Mouse (Mus musculus) mammary gland, adult 2 months (tissue): ENCODE data around the gene Sf3a3. TPM values are rescaled to one million over a fixed set of nuclear protein-coding genes. Genes with fewer than 3 reads are reported as not detected.

Experiments
- polyA plus RNA-seq: library from polyadenylated mRNA; depleted of rRNA; stranded (reverse); fragments of >200 nt; gene quantifications from 2 replicates; pipeline ENCODE4 v1.2.3, GENCODE M21; 2012; ENCODE audit warnings: low replicate concordance; rRNA removed

Sf3a3 gene
- polyA plus RNA-seq = 7.8 and 11.2 TPM in 2 replicates

GRCm38 (mm10) chr4:124714545-124715481 lies at the start of gene Sf3a3:
Gene Sf3a3 (plus strand): TSS chr4:124714776.

GRCm38 (mm10) chr4:124693135-124693894 lies 21.3 kb upstream of the Sf3a3 start, which contains the start of gene Utp11:
Gene Utp11 (minus strand): TSS chr4:124693600.

GRCm38 (mm10) chr4:124700248-124700971 lies 14.2 kb upstream of the Sf3a3 start, which contains the start of gene Fhl3:
Gene Fhl3 (plus strand): TSS chr4:124700701.

GRCm38 (mm10) chr4:124741376-124742343 lies 27.1 kb downstream of the Sf3a3 start, which contains the start of gene Inpp5b:
Gene Inpp5b (plus strand): TSS chr4:124741850.

Other genes with a start within 250 kb of the Sf3a3 start
- not detected in 2 replicates for gene 3100002H09Rik, start 104.0 kb upstream of the Sf3a3 start, polyA plus RNA-seq
- 0.39 and 0.47 TPM in 2 replicates for gene Pou3f1, start 58.0 kb upstream of the Sf3a3 start, polyA plus RNA-seq
- gene Utp11, start 21.2 kb upstream of the Sf3a3 start, polyA plus RNA-seq = 2.9 and 5.9 TPM in 2 replicates
- 41.5 and 102 TPM in 2 replicates for gene Fhl3, start 14.1 kb upstream of the Sf3a3 start, polyA plus RNA-seq
- 31.4 and 60.4 TPM in 2 replicates for gene Inpp5b, start 27.1 kb downstream of the Sf3a3 start, polyA plus RNA-seq
- gene Mtf1, start 87.3 kb downstream of the Sf3a3 start, polyA plus RNA-seq = 7.1 and 8.2 TPM in 2 replicates
- 32.9 and 51.7 TPM in 2 replicates for gene Yrdc, start 135.9 kb downstream of the Sf3a3 start, polyA plus RNA-seq
- gene 1110065P20Rik, start 136.4 kb downstream of the Sf3a3 start, polyA plus RNA-seq = 36.2 and 51.3 TPM in 2 replicates
- gene Maneal, start 147.4 kb downstream of the Sf3a3 start, polyA plus RNA-seq = 0.99 and 1.1 TPM in 2 replicates
- gene Epha10, start 166.1 kb downstream of the Sf3a3 start, polyA plus RNA-seq = 0.09 and 0.11 TPM in 2 replicates
- gene 9930104L06Rik, start 222.3 kb downstream of the Sf3a3 start, polyA plus RNA-seq = 9.7 and 11.8 TPM in 2 replicates
- gene Cdca8, start 224.5 kb downstream of the Sf3a3 start, polyA plus RNA-seq = 2.2 and 5.8 TPM in 2 replicates